1 mouse cellular context compared by ENCODE assay signal in the genomic region with DNA sequence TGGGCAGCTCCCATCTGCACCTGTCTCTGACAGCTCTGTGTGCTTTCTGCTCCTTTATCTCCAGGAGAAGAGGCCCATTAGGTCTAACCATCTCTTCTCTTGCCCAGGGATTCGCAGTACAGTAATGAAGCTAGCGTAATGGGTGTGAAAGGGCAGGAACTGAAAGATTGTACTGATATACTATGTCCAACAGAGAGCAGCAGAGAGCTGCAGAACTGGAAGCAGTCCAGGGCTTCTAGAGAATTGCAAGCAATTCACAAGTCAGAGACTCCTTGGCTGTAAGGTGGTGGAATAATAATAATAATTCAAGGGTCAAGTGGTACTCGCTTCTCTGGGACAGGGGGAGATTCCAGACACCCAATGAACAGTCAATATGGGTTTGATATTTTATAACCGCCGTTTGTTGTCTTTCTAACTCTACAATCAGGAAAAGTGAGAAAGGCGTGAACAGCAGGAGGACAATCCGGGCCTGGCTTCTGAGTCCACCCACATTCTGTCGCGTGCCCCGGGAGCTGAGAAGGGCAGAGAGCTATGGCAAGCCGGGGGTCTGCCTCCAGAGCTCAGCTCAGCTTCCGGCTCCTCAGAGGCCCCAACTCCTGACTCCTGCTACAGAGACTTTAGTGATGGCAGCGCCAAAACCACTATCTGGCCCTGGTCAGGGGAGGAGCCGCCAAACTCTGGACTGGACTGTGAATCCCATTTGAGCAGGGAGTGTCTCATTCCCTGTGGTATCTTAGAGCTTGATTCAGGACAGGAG.
TF ChIP-seq lines count a peak whose summit lies in the region.

No protein-coding gene starts in this region.

TF ChIP-seq in CH12.LX, 34 proteins besides CTCF, POLR2A, EP300 and RAD21:
- TF ChIP-seq E2F4 (IDR thresholded peaks at IDR 0.05; ENCODE audit: insufficient replicate concordance, low read depth, low read length): no peak
- TF ChIP-seq ZC3H11A (IDR thresholded peaks at IDR 0.05; ENCODE audit: low read depth, low read length): peak; percentile 79
- peak; percentile 94 for TF ChIP-seq SMC3 (IDR thresholded peaks at IDR 0.05; ENCODE audit: low read depth, low read length)
